Mouse (Mus musculus) retina, adult 2 months (tissue): ENCODE results near the gene Larp7.

Experiments
- DNase-seq: peaks from one replicate; pipeline ENCODE4 v3.0.0-alpha.2; 2012; ENCODE audit warnings: low read depth, low spot score

Gene Larp7

DNA sequence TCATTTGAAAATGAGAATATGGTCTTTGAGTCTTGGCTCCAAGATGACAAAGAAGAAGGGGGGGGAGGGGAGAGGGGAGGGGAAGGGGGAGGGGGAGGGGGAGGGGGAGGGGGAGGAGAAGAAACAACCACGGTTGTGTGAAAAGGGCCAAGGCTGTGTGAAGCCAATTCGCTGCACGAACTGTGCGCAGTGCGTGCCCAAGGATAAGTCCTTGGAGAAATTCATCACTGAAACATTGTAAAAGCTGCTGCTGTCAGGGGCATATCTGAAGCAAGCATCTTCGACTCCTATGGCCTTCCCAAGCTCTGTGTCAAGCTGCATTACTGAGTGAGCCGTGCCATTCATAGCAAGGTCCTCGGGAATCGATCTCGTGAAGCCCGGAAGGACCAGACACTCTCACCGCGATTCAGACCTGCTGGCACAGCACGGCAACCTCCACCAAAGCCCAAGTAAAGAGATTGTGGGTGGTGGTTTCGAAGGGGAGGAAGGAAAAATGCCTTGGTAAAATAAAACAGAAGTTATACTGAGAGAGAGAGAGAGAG lies 40.3 kb downstream of the Larp7 start:
- no peak for DNase-seq

DNA sequence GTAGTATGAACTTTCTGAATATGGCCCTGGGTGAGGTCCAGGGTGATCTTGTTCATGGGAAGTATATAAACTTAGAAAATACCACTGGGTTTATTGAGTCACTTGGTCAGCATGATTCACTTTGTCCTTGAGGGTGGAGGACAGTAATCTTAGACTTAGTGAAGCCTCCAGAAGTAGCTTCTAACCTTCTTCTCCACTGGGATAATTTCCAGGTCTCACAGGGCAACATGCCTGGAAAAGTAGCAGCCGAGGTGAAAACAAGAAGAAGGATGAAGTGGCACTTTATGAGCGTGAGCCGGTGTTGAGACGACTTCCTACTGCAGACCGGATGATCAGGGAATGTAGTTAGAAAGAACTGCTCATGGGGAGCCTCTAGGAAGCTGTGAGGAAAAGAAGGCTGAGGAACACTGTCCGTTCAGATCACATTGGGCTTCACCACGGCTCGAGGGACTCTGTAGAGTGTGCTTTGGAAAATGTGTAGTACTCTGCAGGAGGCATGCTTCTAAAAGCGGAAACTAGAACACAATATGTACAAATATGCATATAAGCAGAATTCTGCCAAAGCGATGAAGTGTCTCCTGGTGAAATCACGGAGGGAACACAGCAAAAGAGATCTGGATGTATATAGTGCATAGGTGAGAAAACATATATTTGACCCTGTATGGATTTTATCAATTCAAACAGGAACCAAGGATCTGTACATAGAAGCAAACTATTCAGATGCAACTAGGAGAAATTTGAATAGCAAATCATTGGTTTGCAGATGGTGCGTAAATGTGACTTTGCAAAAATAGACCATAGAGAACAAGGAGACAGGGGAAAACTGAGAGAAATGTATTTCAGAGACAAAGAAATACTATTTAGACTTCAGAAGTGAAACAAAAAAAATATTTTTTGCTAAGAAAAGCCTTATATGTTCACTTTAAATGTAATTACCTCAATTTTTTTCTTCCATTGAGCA lies 41.1 kb downstream of the Larp7 start:
- no peak for DNase-seq

DNA sequence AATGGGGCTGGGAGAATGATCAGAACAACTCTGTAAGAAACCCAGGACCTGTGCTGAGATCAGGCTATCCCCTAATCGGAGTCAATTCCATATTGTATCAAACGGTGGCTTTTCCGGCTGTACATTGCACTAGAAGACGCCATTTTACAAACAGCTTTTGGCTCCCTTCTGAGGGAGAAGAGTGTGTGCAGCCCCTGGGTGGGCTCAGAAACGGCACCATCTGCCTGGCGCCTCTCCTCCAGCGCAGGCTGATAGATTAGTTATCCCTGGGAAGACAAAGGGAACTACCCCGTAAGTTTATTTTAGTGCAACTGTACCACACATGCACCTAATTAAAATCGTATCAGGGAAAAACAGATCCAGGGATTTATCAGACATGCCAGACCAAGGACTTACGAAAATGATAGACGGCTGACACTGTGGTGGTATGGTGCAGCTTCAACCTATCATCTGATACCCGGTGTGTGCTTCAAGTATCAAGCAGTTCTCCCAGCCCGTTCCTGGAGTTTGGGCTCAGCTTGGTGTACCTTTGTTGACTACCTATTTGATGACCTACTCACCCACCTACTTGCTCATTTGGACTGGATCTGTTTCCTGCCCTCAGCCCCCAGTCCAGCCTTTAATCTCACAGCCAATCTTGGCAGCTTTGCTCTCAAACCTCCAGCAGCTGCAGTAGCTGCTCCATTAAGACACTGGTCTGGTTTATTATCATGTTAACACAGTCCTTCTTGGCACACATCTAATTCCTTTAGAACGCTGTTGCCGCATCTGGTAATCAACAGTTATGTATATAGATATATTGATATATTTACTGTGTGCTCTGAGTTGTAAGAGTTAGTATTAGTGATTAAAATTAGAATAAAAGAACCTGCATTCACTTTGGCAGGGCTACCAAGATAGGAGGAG lies 45.0 kb downstream of the Larp7 start:
- no peak for DNase-seq

DNA sequence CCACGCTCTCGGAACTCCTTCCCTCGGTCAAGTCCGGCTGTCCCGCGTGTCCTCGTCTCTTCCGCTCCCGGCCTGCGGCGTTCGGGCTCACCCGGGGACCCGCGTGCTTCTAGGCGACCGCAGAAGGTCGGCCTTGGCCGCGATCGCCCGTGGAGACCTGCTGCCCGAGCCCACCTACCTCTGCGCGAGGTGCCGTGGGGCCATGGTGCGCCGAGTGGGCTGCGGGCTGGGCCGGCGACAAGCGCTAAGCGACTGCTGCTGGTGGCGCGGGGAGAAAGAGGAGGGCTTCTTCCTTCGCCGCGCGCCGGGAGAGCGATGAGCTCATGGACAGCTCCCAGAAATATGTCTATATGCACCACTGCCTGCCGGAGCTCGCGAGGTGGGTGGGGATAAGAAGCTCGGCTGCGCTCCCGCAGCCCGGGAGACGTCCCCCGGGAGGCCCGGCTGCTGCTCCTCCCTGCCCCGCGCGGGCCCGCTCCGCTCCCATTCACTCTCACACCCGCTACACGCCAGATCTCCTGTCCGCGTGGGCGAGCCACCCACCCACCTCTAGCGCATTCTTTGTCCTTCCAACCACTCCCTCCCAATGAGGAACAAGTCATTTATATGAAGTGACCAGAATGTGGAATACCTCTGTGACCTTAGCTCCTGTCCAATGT lies 54.3 kb downstream of the Larp7 start, which contains the start of gene Ank2:
Gene Ank2 (minus strand): TSS at position 609 of the 659 bp plus-strand sequence.
- DNase-seq, result no peak

DNA sequence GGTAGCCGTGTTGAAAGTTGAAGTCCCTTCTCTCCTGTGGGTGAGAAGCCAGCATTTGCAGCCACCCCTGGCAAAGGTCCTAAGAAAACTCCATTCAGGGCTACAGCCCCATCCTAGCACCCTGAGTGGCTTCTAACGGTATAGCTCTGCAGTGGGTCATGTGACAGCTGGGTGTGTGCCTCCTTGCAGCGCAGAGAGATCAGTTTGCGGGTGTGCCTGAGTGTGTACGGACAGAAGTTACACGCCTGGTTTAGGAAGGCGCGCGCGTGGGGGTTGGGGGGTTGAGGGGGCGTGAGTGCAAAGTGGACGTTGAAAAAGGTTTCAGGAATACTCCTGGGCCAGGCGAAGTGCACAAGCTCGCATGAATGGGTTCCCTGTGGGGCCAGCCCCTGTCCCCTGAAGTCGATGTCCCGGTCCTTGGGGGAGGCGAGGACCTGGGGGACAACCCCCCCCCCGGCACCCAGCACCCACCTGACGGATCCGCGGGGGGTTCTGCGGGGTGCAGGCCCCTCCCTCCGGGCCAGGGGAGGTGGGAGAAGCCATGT lies 54.9 kb downstream of the Larp7 start:
- no peak for DNase-seq

DNA sequence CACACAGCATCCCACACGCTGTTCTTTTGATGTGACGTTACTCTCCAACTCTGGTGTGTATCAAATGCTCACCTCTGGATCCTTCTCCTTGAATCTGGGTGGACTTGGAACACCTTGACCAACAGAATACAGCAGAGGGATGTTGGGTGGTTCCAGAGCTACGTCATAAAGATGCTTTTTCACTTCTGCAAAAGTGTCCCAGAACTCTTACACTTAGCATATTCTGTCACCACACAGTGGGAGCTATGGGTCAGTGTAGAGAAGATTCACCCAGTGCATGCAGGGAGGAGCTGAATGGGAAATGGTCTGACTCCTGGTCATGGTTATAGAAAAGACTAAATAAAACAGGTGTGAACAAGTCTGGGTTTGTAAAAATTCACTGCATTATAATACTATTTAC lies 60.5 kb downstream of the Larp7 start:
- no peak for DNase-seq

DNA sequence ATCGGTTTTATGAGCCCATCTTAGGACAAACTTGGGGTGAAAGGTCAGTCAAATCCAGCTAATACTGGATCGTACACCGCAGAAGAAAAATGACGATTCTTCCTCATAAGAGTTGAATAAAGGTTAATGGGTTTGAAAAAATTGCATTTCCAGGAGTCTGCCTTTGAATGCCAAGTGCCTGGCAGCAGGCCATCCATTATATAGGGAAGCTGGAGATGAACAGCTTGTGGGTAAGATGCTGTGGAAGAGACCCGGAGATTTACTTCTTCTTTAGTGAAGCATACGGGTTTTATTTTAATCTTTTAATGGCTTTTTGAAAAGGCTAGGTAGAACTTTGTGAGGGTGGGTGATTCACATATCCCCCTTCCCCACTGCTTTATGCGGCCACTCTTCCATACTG lies 65.8 kb downstream of the Larp7 start:
- DNase-seq, result no peak
